9 mouse cellular contexts compared by ENCODE assay signal in the genomic region with DNA sequence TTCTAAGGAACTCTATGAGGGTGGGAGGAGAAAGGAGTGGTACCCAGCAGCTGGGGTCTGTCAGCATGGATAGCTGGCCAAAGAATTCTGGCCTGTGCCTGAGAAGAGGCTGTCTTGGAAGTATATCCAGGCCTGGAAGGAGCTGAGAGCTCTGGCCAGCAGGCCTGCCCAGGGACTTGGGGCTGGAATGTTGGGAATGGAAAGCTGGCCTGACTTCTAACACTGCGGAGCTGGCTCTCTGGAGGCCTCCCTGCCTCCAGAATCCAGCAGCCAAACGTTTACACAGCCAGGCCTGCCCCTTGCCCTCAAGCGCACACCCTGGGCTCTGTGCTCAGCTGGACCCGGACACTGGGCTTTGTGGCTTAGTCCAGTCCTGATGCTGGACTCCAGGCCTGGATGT. TPM values are rescaled to one million over a fixed set of nuclear protein-coding genes. Genes with fewer than 3 reads are reported as not detected.
A peak's percentile ranks its signal among the peaks of the same experiment; 100 is the strongest.
DNase-seq lines count a peak whose midpoint lies in the region; ATAC-seq and TF ChIP-seq lines count a peak whose summit lies in the region.
"Had no signal": no experiment of that assay in that cellular context is flagged by ENCODE, and none has a peak within 500 bp of the region (broad histone marks: within the 10 kb centered on the region; RNA-seq: fewer than 3 reads in every experiment).

No protein-coding gene starts in this region.

- DNase-seq in ovary, adult 18-20 months (ENCODE audit: low spot score), result peak; percentile 49
- no peak for DNase-seq in ovary, postnatal 10 days (ENCODE audit: low spot score)
- DNase-seq in kidney, postnatal 10 days, result peak; percentile 78
- DNase-seq in left cerebral cortex, adult 2 months (ENCODE audit: extremely low spot score in 1 of 2, low spot score in 2 of 2), result no peak
- no peak for DNase-seq in forebrain, embryonic 10.5 days (ENCODE audit: extremely low spot score, low spot score)
- DNase-seq in cerebellum, adult 8-10 months, result no peak

- no peak overlapping the region for H3K4me3 ChIP-seq in heart, embryonic 12.5 days
- no peak overlapping the region for H3K4me3 ChIP-seq in stomach, embryonic 16.5 days (replicated peaks; ENCODE audit: low read length)
- no peak overlapping the region for H3K4me3 ChIP-seq in left cerebral cortex, adult 2 months
- H3K4me3 ChIP-seq in forebrain, embryonic 10.5 days, result no peak overlapping the region
- H3K4me3 ChIP-seq: neural tube, embryonic 13.5 days had no signal

- no peaks in the 10 kb centered on the region for H3K9me3 ChIP-seq in heart, embryonic 12.5 days (replicated peaks)
- H3K9me3 ChIP-seq in stomach, embryonic 16.5 days (replicated peaks; ENCODE audit: control insufficient read depth, low read length), result no peaks in the 10 kb centered on the region
- no peaks in the 10 kb centered on the region for H3K9me3 ChIP-seq in forebrain, embryonic 10.5 days
- H3K9me3 ChIP-seq: neural tube, embryonic 13.5 days had no signal

- ATAC-seq in heart, embryonic 12.5 days (ENCODE audit: insufficient number of reproducible peaks, low FRiP score), result peak; percentile 49; the same call in 1 of the 2 replicates
- ATAC-seq in stomach, embryonic 16.5 days (ENCODE audit: insufficient read depth, low FRiP score), result peak; percentile 91

- peaks cover 13% of the 10 kb centered on the region; the same call in 1 of the 2 replicates for H3K4me1 ChIP-seq in heart, embryonic 12.5 days (replicated peaks)
- peaks cover 9% of the 10 kb centered on the region for H3K4me1 ChIP-seq in stomach, embryonic 16.5 days (ENCODE audit: control insufficient read depth, insufficient read depth, low read length)
- no peaks in the 10 kb centered on the region for H3K4me1 ChIP-seq in forebrain, embryonic 10.5 days

- TF ChIP-seq CTCF in left cerebral cortex, adult 2 months (IDR thresholded peaks at IDR 0.05), result no peak

- H3K27ac ChIP-seq in heart, embryonic 12.5 days (ENCODE audit: poor library complexity, severe bottlenecking), result peak overlapping the region; percentile 45; the same call in 1 of the 2 replicates
- peak overlapping the region; percentile 77 for H3K27ac ChIP-seq in stomach, embryonic 16.5 days (ENCODE audit: low read length)
- H3K27ac ChIP-seq in left cerebral cortex, adult 2 months, result no peak overlapping the region
- H3K27ac ChIP-seq in forebrain, embryonic 10.5 days, result no peak overlapping the region
- H3K27ac ChIP-seq: neural tube, embryonic 13.5 days had no signal

- intact Hi-C loops in left cerebral cortex, adult 2 months (cut with DNase I), result no loop called here

- WGBS in heart, embryonic 12.5 days, result 35% methylated on average over 4 of the region's 4 CpGs
- 30% methylated on average over 4 of the region's 4 CpGs for WGBS in stomach, embryonic 16.5 days
- 84% methylated on average over 4 of the region's 4 CpGs for WGBS in forebrain, embryonic 10.5 days

- H3K9ac ChIP-seq in heart, embryonic 12.5 days, result no peak overlapping the region
- no peak overlapping the region for H3K9ac ChIP-seq in stomach, embryonic 16.5 days (ENCODE audit: low read length)
- H3K9ac ChIP-seq: neural tube, embryonic 13.5 days had no signal

- H3K27me3 ChIP-seq in heart, embryonic 12.5 days (replicated peaks), result no peaks in the 10 kb centered on the region
- no peaks in the 10 kb centered on the region for H3K27me3 ChIP-seq in stomach, embryonic 16.5 days (ENCODE audit: control insufficient read depth, insufficient read depth, low read length)
- H3K27me3 ChIP-seq in forebrain, embryonic 10.5 days (ENCODE audit: poor library complexity, severe bottlenecking), result no peaks in the 10 kb centered on the region
- H3K27me3 ChIP-seq: neural tube, embryonic 13.5 days had no signal

- H3K4me2 ChIP-seq in heart, embryonic 12.5 days, result no peak overlapping the region
- no peak overlapping the region for H3K4me2 ChIP-seq in stomach, embryonic 16.5 days (ENCODE audit: low read depth, low read length)
- H3K4me2 ChIP-seq: neural tube, embryonic 13.5 days had no signal

- H3K36me3 ChIP-seq in heart, embryonic 12.5 days, result no peaks in the 10 kb centered on the region
- H3K36me3 ChIP-seq in stomach, embryonic 16.5 days (ENCODE audit: control insufficient read depth, insufficient read depth, low read length), result no peaks in the 10 kb centered on the region
- H3K36me3 ChIP-seq in forebrain, embryonic 10.5 days (replicated peaks), result peaks cover 40% of the 10 kb centered on the region
- H3K36me3 ChIP-seq: neural tube, embryonic 13.5 days had no signal

RNA-seq across cellular contexts. Expression of gene Nkd1, which starts 34.5 kb away (rescaled TPM):
- polyA plus RNA-seq in heart, embryonic 12.5 days (2016; fragmentation: Nextera tagmentation; extraction: Ambion mirVana), result 26.5 and 27.7 TPM in 2 replicates
- polyA plus RNA-seq in stomach, embryonic 16.5 days (2015; fragmentation: Nextera tagmentation; extraction: Ambion mirVana), result 36.4 and 36.8 TPM in 2 replicates
- 10 to 100 TPM; 13.7 to 14.1 TPM for total RNA-seq in left cerebral cortex, adult 2 months (2021)
- polyA plus RNA-seq in forebrain, embryonic 10.5 days (2016; fragmentation: Nextera tagmentation; extraction: Ambion mirVana), result 47.2 and 48.5 TPM in 2 replicates

Comparison
In these comparisons a context has a peak if more than half of its experiments do, and no peak if none do; other contexts are left out.
1. DNase-seq: peak in ovary, adult 18-20 months (single experiment) and kidney, postnatal 10 days (single experiment); none in ovary, postnatal 10 days (single experiment), left cerebral cortex, adult 2 months (0 of 2), forebrain, embryonic 10.5 days (single experiment) and cerebellum, adult 8-10 months (single experiment).
2. H3K27ac ChIP-seq: peak in heart, embryonic 12.5 days (single experiment) and stomach, embryonic 16.5 days (single experiment); none in left cerebral cortex, adult 2 months (single experiment) and forebrain, embryonic 10.5 days (single experiment).